Mouse (Mus musculus) adrenal gland, postnatal 0 days (tissue): Measurements from ENCODE around the gene Cyp3a57. TPM values are rescaled to one million over a fixed set of nuclear protein-coding genes. Genes with fewer than 3 reads are reported as not detected.

ENCODE experiments used
- polyA plus RNA-seq: library from polyadenylated mRNA; unstranded; fragments of >200 nt; fragmentation: Nextera tagmentation; extraction: Ambion mirVana; gene quantifications from 2 replicates; pipeline ENCODE4 v1.2.1, GENCODE M21; 2015

The Cyp3a57 gene
- polyA plus RNA-seq, result not detected in 2 replicates

GRCm38 (mm10) chr5:145344941-145345340 is at the start of gene Cyp3a57:
Cyp3a57 (plus strand) TSS chr5:145345279.

Other genes with a start within 250 kb of the Cyp3a57 start
- 311 and 374 TPM in 2 replicates for gene Arpc1b, start 231.1 kb upstream of the Cyp3a57 start, polyA plus RNA-seq
- 58.7 and 70.8 TPM in 2 replicates for gene Pdap1, start 205.0 kb upstream of the Cyp3a57 start, polyA plus RNA-seq
- gene Bud31, start 204.9 kb upstream of the Cyp3a57 start, polyA plus RNA-seq, result 227 and 301 TPM in 2 replicates
- gene Ptcd1, start 178.2 kb upstream of the Cyp3a57 start, polyA plus RNA-seq, result 14.4 and 25.9 TPM in 2 replicates
- gene Cpsf4, start 178.1 kb upstream of the Cyp3a57 start, polyA plus RNA-seq, result 19.0 and 22.3 TPM in 2 replicates
- gene Atp5j2, start 153.2 kb upstream of the Cyp3a57 start, polyA plus RNA-seq, result 935 and 1,769 TPM in 2 replicates
- gene Zkscan14, start 143.4 kb upstream of the Cyp3a57 start, polyA plus RNA-seq, result 12.5 and 13.6 TPM in 2 replicates
- gene Zkscan5, start 140.7 kb upstream of the Cyp3a57 start, polyA plus RNA-seq, result 7.9 and 8.7 TPM in 2 replicates
- 35.8 and 45.4 TPM in 2 replicates for gene Zfp655, start 113.6 kb upstream of the Cyp3a57 start, polyA plus RNA-seq
- gene Zscan25, start 64.8 kb upstream of the Cyp3a57 start, polyA plus RNA-seq, result 0.35 and 0.50 TPM in 2 replicates
- 0.61 and 1.1 TPM in 2 replicates for gene Cyp3a16, start 124.4 kb downstream of the Cyp3a57 start, polyA plus RNA-seq
- gene Cyp3a41b, start 239.5 kb downstream of the Cyp3a57 start, polyA plus RNA-seq, result not detected in 2 replicates